Mouse (Mus musculus) left cerebral cortex, postnatal 36 days (tissue): ENCODE measurements at regions not wholly inside any gene's neighbourhood (a gene's known extent, or its start where the extent isn't known, plus 50 kb on each side); places are given as distances from the start of the nearest gene placed in this dataset.
"Not testable (repeated sequence)": the region's sequence is repeated elsewhere in the genome, so short reads cannot be mapped to it uniquely, and the experiment has no call there.

Experiments used
- DNase-seq, 2 experiments: peaks; one replicate each; pipeline ENCODE4 v3.0.0; 2021 to 2022; ENCODE audit warnings: low spot score in 2 of 2, mixed read lengths in 1 of 2
- intact Hi-C: fragments of 180-260 bp; cut with DNase I; formaldehyde crosslinking; loops from one replicate; pipeline ENCODE4 v1.15.1; 2025

DNA sequence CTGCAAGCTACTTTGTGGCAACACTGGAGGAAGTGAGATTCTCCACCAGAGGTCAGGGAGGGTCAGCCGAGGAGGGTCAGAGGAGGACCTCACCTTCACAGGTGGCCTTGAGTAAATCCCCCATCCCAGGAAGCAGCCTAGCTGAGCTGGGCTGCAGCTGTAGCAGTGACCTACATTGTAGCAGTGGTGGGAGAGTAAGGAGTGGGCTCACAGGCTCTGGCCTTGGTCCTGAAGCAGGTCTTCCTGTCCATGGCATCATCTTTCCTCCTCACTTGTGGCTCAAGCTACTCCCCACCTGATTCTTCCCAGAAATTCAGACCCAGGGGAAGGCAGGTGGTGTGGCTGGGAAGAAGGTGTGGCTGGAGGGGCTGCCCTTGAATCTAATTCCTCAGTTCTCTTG lies 84.3 kb downstream of the 1810013L24Rik start:
- intact Hi-C loops, result not testable (repeated sequence)

DNA sequence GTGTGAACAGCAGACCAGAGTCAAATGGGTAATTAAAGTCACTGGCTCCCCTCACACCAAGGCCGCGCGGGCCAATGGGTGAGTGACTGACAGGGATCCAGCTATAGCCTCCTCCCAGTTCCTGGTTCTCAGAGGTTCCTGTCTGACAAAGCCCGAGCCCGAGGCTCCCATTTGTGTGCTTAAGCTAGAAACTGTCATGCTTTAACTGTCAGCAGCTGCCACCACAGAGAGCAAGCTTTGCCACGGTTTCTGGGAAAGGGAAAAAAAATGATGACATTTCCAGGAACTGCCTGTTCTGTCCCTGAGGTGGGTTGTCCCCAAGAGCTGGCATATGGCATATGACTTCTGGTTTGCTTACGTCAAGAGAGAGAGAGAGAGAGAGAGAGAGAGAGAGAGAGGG lies 86.2 kb downstream of the 1810013L24Rik start:
- peak; percentile 16 to 17 for DNase-seq
- intact Hi-C loops, result no loop called here

More for the DNA sequence above, 84.3 kb downstream of the 1810013L24Rik start:
- DNase-seq, result not testable (repeated sequence)

DNA sequence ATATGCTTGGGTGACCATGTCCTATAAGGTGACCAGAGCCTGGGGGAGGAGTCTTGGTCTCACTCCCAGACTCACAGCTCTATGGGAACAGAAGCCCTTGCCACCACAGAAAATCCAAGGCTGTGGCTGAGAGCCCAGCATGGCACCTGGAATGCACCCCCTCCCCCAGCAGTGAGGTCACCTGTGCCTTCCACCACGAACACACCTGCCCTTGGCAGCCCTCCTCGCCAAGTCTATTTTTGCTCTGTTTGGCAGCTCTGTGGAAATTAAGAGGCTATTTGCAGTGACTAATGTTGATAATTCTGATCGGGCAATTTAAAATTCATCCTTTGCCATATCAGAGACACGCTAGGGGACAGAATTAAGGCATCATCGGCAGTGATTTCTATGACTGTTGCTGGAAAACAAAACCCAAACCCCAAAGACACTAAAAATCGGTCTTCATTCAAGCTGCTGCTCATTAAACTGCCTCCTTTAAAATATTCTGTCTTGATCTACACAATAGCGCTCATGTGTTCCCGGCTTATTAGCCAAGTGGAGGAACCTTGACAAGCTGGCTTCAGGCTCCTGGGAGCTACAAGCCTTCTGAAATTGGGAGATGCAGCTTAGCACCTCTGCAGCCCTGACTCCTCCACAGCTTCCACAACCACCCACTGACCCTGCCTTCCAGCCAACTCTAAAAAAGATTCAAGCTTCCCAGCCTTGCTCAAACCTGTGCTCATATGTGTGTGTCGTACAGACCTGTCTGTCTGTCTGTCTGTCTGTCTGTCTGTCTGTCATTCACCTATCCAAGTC lies 89.0 kb downstream of the 1810013L24Rik start:
- DNase-seq, result peak; percentile 22 to 32
- intact Hi-C loops, result no loop called here

DNA sequence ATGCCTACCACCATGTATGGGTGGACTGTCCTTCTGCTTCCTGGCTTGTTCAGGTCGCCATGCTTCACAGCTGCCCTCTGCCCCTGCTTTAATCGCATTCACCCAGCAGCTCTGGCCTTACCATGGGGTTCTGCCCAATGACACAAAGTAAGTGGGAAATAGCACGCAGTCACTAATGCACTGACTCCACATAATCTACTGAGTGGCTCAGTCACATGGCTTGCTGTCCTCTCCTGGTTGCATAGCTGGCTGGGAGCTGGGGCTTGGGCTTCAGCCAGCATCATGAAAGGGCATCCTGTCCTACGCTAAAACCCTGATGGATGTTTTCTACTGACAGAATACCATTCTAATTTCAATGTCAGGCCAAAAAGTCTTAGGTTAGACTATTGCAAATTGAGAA lies 94.8 kb downstream of the 1810013L24Rik start:
- intact Hi-C loops, result no loop called here

DNA sequence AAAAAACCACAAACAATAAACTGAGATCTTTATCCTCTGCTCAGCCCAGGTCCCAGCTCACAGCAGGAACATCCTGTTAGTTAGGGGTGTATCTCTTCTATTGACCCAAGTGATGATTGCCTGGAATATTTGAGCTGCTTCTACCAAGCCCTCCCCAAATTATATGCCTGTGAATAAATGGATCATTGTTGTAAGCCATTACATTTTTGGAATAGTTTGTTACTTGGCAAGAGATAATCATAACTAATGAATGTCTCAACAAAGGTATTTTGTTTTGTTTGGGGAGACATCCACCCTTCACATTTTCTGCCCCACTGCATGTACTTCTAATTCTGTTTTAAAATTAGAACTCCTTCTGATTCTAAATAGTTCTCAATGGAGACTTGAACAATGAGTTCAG lies 102.1 kb downstream of the 1810013L24Rik start:
- no peak for DNase-seq

More for the DNA sequence above, 94.8 kb downstream of the 1810013L24Rik start:
- no peak for DNase-seq

DNA sequence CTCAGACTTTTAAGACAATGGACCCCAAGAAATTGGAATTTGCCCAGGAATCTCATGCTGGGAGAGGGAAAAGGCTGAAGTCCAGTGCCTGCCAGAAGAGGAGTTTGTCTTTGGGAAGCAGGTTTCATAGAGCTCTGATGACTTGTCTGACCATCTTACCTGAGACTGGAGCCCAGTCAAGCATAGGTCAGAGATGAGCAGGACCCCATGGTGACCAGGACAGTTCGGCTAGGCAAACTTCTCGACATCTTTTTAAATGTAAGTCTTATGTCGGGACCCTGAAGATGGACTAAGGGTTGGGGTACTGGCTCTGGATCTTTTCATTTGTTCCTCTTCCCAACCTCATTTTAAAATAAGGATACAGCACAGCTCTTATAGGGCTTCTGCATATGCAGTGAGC lies 103.2 kb downstream of the 1810013L24Rik start:
- intact Hi-C loops, result no loop called here
- no peak for DNase-seq

More for the DNA sequence above, 102.1 kb downstream of the 1810013L24Rik start:
- intact Hi-C loops, result no loop called here

DNA sequence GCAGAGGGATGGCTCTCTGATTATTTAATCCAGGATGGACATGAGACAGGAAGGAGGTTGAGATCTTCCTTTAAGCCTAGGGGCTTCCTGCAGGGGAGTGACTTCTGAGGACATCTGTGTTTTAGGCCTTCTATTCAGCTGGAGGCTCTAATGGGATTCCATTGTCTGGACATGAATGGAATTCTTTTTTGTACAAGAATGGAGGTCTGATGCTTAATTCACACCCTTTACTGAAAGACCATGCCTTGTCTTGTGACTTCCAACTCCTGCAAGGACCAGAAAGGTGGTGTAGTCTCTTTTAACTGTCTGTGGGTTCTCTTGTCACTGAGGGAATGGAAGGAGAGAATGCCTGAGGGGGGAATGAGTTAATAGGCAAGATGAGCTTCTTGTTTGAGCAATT lies 106.5 kb downstream of the 1810013L24Rik start:
- intact Hi-C loops, result no loop called here
- DNase-seq, result no peak

DNA sequence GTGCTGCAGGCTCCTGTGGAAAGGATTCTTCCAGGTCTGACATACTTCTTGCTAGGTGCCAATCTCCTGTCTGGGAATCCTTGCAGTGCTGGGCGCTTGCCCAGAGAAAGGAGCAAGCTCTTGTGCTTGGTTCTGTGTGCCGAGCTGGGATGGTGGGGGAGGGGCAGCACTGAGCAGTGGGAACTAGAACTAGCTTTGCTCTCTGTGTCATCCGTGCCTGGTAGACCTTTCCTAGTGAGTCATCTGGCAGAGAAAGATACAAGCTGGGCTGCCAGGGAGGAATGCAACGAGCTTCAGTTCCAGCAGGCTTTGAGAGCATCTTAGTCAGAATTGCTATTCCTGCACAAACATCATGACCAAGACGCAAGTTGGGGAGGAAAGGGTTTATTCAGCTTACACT lies 108.6 kb downstream of the 1810013L24Rik start:
- DNase-seq, result peak; percentile 81
- intact Hi-C loops, result no loop called here

DNA sequence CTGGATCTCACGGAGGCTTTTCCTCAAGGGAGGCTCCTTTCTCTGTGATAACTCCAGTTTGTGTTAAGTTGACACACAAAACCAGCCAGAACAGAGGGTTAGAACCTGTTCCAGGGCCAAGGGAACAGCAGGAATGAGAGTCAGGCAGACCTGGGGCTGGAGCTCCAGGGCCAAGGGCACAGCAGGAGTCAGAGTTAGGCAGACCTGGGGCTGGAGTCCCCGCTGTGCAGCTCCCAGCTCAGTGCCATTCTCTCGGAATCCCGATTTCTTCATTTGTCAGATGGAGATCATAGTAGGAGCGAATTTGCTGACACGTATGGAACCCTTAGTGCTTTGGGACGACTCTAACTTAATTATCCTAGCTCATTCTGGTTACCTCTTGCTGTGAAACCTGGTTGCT lies 109.2 kb downstream of the 1810013L24Rik start:
- no peak for DNase-seq
- intact Hi-C loops, result no loop called here

DNA sequence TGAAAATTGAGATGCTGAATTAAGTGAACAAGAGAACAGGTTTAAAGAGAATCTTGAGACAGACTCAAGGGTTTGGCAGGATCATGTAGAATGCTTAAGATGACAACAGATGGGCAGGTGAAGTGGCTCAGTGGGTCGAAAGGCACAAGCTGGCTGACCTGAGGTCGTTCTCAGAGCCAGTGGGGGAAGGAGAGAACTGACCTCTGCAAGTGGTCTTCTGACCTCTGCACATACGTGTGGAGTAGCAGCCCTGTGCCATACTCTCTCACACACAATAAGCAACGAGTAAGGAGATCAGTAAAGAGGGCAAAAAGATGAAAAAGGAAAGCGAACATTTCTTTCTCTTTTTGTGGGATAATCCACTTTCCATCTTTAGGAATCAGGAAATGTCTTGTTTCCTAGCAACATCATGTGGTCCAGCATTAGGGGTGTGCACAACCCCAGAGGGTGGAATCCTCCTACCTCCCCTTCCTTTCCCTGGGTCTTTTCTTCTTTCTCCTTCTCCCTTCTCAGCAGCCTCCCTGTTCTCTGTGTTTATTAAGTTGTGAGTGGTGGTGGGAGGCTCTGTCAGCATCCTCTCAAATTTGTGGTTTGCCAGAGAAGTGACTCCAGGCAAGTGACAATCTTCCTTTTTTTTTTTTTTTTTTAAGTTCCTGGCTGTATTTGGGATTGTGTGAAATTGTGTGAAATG lies 114.7 kb downstream of the 1810013L24Rik start:
- intact Hi-C loops, result no loop called here
- no peak for DNase-seq

DNA sequence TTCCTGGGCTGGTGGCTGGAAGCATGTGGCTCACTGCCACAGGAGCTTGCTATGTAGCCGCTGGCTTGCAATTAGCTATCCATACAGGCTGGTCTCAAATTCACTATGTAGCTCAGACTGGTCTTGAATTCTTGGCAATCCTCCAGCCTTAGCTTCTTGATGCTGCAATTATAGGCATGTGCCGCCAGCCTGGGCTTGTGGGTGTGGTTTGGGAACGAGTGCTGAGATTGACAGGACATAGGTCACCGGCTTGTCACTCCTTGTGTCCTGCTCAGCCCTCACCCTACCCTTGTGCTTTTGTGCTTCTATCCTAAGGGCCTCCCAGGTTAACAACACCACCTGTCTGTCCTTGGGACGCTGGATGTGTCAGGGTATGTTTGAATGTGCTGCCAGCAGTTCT lies 117.9 kb downstream of the 1810013L24Rik start:
- no peak for DNase-seq
- intact Hi-C loops, result no loop called here

DNA sequence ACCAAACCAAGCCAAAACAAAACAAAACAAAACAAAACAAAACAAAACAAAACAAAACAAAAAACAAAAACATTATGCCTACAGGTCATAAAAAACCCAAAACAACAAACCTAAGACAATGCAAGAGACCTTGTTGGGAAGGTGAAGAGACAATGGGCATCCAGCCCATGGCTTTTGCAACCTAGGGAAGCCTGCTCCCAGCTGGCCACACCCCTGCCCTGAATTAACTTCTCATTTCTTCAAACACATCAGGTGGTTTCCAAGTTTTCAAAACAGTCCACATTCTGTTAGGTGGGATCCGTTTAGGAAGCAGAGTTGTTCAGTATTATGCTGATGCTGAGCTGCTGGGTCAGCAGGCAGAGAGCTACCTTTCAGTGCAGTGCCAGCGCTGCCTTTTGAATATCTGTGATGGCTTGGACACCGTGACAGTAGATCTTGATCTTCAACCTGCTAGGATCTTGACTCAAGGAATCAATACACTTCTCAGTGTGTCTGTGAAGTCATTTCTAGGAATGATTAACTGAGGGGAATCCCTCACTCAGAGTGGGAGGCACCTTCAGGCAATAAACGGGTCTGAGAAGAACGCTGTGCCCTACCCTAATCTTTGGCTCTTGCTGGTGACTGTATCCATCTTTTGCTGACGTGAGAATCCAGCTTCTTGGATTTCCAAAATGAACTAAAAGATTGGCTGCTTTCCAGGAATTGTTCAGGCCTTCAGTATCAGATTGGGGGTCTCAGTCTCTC lies 121.4 kb downstream of the 1810013L24Rik start:
- DNase-seq, result no peak
- intact Hi-C loops, result no loop called here

DNA sequence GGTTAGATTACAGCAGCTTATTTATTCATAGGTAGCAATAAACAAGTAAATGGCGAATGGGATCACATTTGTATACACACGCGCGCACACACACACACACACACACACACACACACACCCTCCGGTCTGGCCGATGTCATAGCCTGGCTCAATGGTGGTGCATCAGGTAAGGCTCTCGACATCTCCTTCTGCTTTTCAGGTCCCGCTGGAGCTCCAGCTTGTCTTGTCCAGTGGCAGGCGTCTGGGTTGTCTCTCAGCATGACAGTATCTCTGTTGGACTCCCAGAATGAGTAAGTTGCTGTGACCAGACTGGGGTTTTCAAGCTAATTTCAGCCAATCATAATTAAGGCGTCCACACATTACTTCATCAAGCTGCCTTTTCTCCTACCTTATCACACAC lies 131.8 kb downstream of the 1810013L24Rik start:
- DNase-seq, result no peak
- intact Hi-C loops, result no loop called here

DNA sequence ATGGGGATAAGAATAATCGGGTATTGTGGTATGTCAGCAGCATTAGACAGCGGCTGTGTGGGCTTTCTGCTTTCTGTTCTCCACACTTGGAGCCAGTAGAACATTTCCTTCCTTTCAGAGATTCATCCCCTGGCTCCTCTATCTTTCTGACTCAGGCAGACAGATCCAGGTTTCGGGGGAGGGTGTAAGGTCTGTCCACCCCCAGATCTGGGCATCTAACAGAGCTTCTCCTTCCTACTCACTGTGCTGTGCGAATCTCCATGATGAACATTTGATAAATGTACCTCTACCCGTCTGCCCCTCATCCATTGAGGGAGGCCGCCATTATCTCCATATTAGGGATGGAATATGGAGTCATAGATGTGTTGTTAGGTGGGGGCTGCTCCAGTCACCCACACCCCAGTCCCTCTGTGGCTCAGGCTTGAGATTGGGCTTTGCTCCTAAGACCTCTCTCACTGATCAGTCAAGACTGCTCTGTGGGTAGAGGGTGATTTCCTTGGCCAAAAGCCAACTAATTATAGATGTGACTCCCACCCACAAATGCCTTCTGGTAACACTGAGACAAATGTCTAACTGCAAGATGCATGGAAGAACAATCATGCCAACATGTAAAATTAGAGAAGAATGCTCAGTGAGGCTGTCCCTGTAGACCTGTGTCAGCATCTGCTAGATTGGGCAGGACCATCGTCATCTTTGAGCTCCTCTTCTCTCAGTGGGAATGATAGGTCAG lies 163.8 kb downstream of the 1810013L24Rik start:
- intact Hi-C loops, result no loop called here

DNA sequence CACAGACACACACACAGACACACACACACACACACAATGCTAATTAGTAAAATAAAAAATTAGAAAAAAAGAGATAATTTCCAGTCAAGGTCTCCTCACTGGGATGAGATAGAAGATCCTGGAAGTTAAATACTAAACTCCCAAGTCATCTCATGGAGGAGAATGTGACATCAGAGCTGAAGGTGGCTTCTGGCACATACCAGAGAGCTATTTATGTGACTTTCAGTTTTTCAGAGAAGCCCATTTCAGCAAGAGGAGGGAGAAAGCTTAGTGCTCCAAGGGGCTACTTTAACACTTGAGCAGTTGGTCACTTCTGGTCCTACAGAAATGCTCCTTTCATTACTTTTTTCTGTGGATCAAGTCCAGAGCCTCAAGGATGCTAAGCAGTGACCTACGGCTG lies 164.6 kb downstream of the 1810013L24Rik start:
- intact Hi-C loops, result no loop called here

More for the DNA sequence above, 163.8 kb downstream of the 1810013L24Rik start:
- peak; percentile 57 to 73 for DNase-seq

DNA sequence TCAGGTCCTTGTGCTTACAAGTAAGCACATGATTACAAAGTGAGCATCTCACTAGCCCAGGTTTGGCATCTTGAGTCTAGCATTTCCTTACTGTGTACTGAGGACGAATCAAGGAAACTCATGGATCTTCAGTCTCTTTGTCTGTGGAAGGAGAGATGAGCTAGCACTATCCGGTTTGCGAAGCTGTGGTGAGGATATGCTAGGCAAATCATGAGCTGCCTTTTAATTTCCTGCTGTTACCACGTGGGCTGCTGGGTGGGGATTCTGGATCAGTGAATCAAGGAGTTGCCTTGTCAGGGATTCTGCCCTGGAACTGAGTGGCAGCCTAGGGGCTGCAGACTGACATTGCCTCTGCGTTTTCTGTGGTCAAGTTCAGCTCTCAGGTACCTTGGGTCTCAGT lies 167.3 kb downstream of the 1810013L24Rik start:
- intact Hi-C loops, result no loop called here

More for the DNA sequence above, 164.6 kb downstream of the 1810013L24Rik start:
- DNase-seq, result no peak

DNA sequence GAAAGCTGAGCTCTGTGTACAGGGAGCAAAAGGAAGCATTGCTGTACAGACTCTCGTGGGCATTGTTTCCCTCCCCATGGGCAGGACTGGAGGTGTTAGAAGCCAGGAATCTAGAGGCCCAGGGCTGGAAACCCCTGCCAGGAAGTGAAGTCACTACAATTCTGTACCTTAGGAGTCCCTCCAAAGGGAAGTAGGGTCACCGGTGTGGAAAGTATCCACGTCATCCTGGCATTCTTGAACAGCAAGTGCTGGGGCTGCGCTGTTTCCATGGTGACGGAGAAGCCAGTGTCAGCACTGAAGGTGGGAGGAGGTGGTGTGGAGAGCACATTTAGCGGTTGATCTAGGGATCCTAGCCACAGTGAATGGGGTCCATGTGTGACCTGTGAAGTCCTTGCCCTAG lies 174.1 kb downstream of the 1810013L24Rik start:
- intact Hi-C loops, result loop anchor here (10.0 kb wide), 1 partner anchor 271 kb away; no protein-coding TSS in a partner anchor
- peak; percentile 64 to 68 for DNase-seq

More for the DNA sequence above, 167.3 kb downstream of the 1810013L24Rik start:
- DNase-seq, result no peak

DNA sequence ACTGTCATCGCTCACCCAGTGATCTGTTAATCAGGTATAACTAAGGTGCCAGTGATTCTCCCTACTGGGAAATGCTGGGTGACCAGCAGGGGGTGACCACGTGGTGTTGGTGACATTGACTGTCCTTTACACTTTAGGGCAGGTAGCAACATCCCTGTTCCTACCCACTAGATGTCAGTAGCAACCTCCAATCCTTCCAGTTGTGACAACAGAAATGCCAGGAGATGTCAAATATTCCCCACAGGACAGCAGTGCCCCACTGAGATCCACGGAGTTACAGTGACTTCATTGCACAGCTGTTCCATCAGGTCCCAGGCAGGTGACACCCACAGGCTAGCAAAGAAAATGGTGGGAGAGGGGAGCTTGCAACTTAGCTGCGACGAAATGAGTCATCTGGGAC lies 176.0 kb downstream of the 1810013L24Rik start:
- DNase-seq, result no peak
- intact Hi-C loops, result loop anchor here (5.0 to 10.0 kb wide), 2 partner anchors 124 to 269 kb away; no protein-coding TSS in a partner anchor

DNA sequence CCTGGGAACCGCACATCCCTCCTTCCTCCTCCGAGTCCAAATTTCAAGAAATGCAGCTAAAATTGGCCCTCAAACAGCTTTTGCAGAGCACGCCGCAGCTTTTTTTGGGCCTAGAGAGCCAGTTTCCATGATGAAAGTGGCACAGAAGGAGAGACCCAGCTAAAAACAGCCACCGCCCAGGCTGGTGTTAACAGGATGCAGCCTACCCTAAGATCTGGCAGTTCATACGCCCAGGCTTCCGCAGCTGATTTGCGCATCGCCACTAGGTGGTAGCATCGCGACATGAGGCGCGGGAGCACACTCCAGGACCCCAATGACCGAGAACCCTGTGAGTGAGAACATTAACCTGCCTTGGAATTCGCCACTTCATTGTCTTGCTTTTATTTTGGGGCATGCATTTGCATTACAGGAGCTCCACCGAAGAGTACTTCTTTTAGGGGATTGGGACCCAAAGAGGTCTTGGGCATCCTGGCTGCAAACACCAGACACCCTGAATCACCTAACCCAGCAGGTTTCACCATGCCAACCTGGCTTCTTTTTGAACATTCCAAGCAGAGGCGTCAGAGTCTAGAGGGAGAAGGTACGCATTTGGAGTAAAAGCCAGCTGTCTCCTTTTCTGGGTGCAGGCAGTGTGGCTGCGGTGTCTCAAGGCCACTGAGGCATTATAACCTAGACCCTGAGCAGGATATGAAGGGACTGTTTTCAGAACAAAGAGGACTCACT lies 179.6 kb downstream of the 1810013L24Rik start:
- intact Hi-C loops, result loop anchor here (1.0 to 10.0 kb wide), 4 partner anchors 127 to 1055 kb away; no protein-coding TSS in a partner anchor
- peak; percentile 92 for DNase-seq
